Mouse (Mus musculus): ENCODE measurements around the gene Adam19.

GRCm38 (mm10) chr11:46109206-46109605, 53.4 kb downstream of the Adam19 start:
- TF ChIP-seq GATA1 (IDR thresholded peaks at IDR 0.05; ENCODE audit: low read length), result no peak
- no peak for TF ChIP-seq TAL1 (IDR thresholded peaks at IDR 0.05; ENCODE audit: low read length)
